Mouse (Mus musculus) forebrain, embryonic 13.5 days (tissue): ENCODE data around the gene Rgs10. TPM values are rescaled to one million over a fixed set of nuclear protein-coding genes. Genes with fewer than 3 reads are reported as not detected.

Experiments used
- ATAC-seq: fragments of 200-750 bp; cut with Nextera tagmentation; 2 replicates; pipeline ENCODE4 v1.8.0; 2017
- H3K27ac ChIP-seq: fragments of 300-500 bp; sonication (generic); 2 replicates; pipeline ENCODE4 v1.5.1; 2015; ENCODE audit warnings: inconsistent platforms, mild to moderate bottlenecking, moderate library complexity
- H3K27me3 ChIP-seq: fragments of 300-500 bp; sonication (generic); 2 replicates; pipeline ENCODE4 v1.6.1; 2015; ENCODE audit warnings: mild to moderate bottlenecking, inconsistent platforms
- H3K36me3 ChIP-seq: fragments of 300-500 bp; sonication (generic); 2 replicates; pipeline ENCODE4 v1.6.1; 2015; ENCODE audit warnings: mild to moderate bottlenecking, inconsistent platforms; ENCODE audit not compliant: poor library complexity, severe bottlenecking
- H3K4me1 ChIP-seq: fragments of 300-500 bp; sonication (generic); 2 replicates; pipeline ENCODE4 v1.6.1; 2015; ENCODE audit warnings: inconsistent platforms
- H3K4me2 ChIP-seq: fragments of 300-500 bp; sonication (generic); 2 replicates; pipeline ENCODE4 v1.6.1; 2015; ENCODE audit warnings: inconsistent platforms, mild to moderate bottlenecking, moderate library complexity
- H3K4me3 ChIP-seq: fragments of 300-500 bp; sonication (generic); 2 replicates; pipeline ENCODE4 v1.5.1; 2015; ENCODE audit warnings: mild to moderate bottlenecking, inconsistent platforms
- H3K9ac ChIP-seq: fragments of 300-500 bp; sonication (generic); 2 replicates; pipeline ENCODE4 v1.6.1; 2015; ENCODE audit warnings: mild to moderate bottlenecking, inconsistent platforms
- H3K9me3 ChIP-seq: fragments of 300-500 bp; sonication (generic); replicated peaks from 2 replicates; pipeline ENCODE4 v1.6.1; 2016; ENCODE audit warnings: inconsistent platforms
- WGBS: fragments of 180-500 bp; shearing (Covaris S2); methylation state at CpG from one replicate; pipeline ENCODE4 v1.1.7; 2015; 5-methylcytosine and 5-hydroxymethylcytosine counted together
- polyA plus RNA-seq: library from polyadenylated mRNA; unstranded; fragments of >200 nt; fragmentation: Nextera tagmentation; extraction: Ambion mirVana; gene quantifications from 2 replicates; pipeline ENCODE4 v1.2.1, GENCODE M21; 2015

The Rgs10 gene
- 10.2 and 11.5 TPM in 2 replicates for polyA plus RNA-seq

GRCm38 (mm10) chr7:128417930-128418779, at the start of gene Rgs10:
TSS of gene Rgs10 (minus strand) at chr7:128418758.
- peak within 1 kb of the TSS; percentile 67 for H3K4me3 ChIP-seq
- peaks cover 19% of the 10 kb centered on the region for H3K4me1 ChIP-seq
- peak; percentile 86 for ATAC-seq
- under 1% methylated on average over 67 of the region's 102 CpGs for WGBS
- peak within 1 kb of the TSS; percentile 72 for H3K9ac ChIP-seq
- no peak within 1 kb of the TSS for H3K27ac ChIP-seq
- H3K27me3 ChIP-seq: peaks cover 81% of the 10 kb centered on the region
- H3K9me3 ChIP-seq: no peaks in the 10 kb centered on the region
- H3K4me2 ChIP-seq: peak within 1 kb of the TSS; percentile 98
- H3K36me3 ChIP-seq: no peaks in the 10 kb centered on the region

DNA sequence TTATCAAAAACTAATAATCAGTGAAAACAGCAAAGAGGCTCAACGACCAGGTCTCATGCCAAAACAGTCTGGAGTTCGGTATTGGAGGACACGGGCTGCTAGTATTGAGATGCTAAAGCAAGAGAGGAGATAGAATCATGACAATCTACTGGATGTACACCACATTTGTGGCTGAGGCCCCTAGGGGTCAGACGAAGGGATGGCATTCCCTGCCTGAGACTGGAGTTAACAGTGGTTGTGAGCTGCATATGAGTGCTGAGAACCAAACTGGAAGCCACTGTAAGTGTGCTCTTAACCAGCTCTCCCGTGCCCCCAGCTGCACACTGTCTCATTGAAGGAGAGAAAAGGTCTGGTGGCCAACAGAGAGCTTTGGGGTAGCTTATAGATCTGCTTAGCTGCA, 43.8 kb upstream of the Rgs10 start:
- no peak for ATAC-seq
- 58% methylated on average over 5 of the region's 5 CpGs for WGBS

GRCm38 (mm10) chr7:128461285-128462215, 43.0 kb upstream of the Rgs10 start, which contains the start of gene Tial1:
TSS of gene Tial1 (minus strand) at chr7:128461717.
- peak within 1 kb of the TSS; percentile 75 for H3K4me2 ChIP-seq
- peak within 1 kb of the TSS; percentile 89 for H3K27ac ChIP-seq
- under 1% methylated on average over 69 of the region's 69 CpGs for WGBS
- H3K27me3 ChIP-seq: no peaks in the 10 kb centered on the region
- peak within 1 kb of the TSS; percentile 86 for H3K9ac ChIP-seq
- no peaks in the 10 kb centered on the region for H3K9me3 ChIP-seq
- peak; percentile 99 for ATAC-seq
- peaks cover 28% of the 10 kb centered on the region for H3K4me1 ChIP-seq
- H3K4me3 ChIP-seq: peak within 1 kb of the TSS; percentile 75
- H3K36me3 ChIP-seq: no peaks in the 10 kb centered on the region

More for the DNA sequence above, 43.8 kb upstream of the Rgs10 start:
- H3K4me3 ChIP-seq: peak overlapping the region; percentile 75
- H3K36me3 ChIP-seq: no peaks in the 10 kb centered on the region
- H3K9ac ChIP-seq: peak overlapping the region; percentile 64
- H3K27me3 ChIP-seq: no peaks in the 10 kb centered on the region
- H3K4me2 ChIP-seq: peak overlapping the region; percentile 75
- no peaks in the 10 kb centered on the region for H3K9me3 ChIP-seq
- H3K4me1 ChIP-seq: peaks cover 26% of the 10 kb centered on the region
- H3K27ac ChIP-seq: peak overlapping the region; percentile 89; the same call in 1 of the 2 replicates

- H3K9ac ChIP-seq: peak overlapping the region; percentile 86
- peak overlapping the region; percentile 89 for H3K27ac ChIP-seq
- H3K9me3 ChIP-seq: no peaks in the 10 kb centered on the region
- peak overlapping the region; percentile 75 for H3K4me2 ChIP-seq
- peaks cover 31% of the 10 kb centered on the region for H3K4me1 ChIP-seq
- ATAC-seq: peak; percentile 22
- H3K27me3 ChIP-seq: no peaks in the 10 kb centered on the region
- H3K36me3 ChIP-seq: no peaks in the 10 kb centered on the region
- peak overlapping the region; percentile 75 for H3K4me3 ChIP-seq
- 0% methylated on average over 11 of the region's 23 CpGs for WGBS
Measured at GRCm38 (mm10) chr7:128460865-128461228, 42.3 kb upstream of the Rgs10 start.

- ATAC-seq: no peak
- WGBS: 0% methylated on average over 36 of the region's 36 CpGs
- peak overlapping the region; percentile 75 for H3K4me2 ChIP-seq
- peak overlapping the region; percentile 89 for H3K27ac ChIP-seq
- no peaks in the 10 kb centered on the region for H3K27me3 ChIP-seq
- H3K4me3 ChIP-seq: peak overlapping the region; percentile 75
- H3K36me3 ChIP-seq: no peaks in the 10 kb centered on the region
- H3K9ac ChIP-seq: peak overlapping the region; percentile 86
- no peaks in the 10 kb centered on the region for H3K9me3 ChIP-seq
- peaks cover 31% of the 10 kb centered on the region for H3K4me1 ChIP-seq
Measured at GRCm38 (mm10) chr7:128460131-128460864, 41.7 kb upstream of the Rgs10 start.

- H3K27me3 ChIP-seq: no peaks in the 10 kb centered on the region
- peak overlapping the region; percentile 86 for H3K9ac ChIP-seq
- H3K4me1 ChIP-seq: peaks cover 31% of the 10 kb centered on the region
- H3K9me3 ChIP-seq: no peaks in the 10 kb centered on the region
- H3K36me3 ChIP-seq: 0 out of 2 replicates have a peak, but pooled peaks cover under 1% of the 10 kb centered on the region
- H3K4me2 ChIP-seq: peak overlapping the region; percentile 75
- peak overlapping the region; percentile 75 for H3K4me3 ChIP-seq
- ATAC-seq: no peak
- WGBS: 11% methylated on average over 4 of the region's 4 CpGs
- H3K27ac ChIP-seq: no peak overlapping the region
Measured at GRCm38 (mm10) chr7:128459791-128460130, 41.2 kb upstream of the Rgs10 start.

DNA sequence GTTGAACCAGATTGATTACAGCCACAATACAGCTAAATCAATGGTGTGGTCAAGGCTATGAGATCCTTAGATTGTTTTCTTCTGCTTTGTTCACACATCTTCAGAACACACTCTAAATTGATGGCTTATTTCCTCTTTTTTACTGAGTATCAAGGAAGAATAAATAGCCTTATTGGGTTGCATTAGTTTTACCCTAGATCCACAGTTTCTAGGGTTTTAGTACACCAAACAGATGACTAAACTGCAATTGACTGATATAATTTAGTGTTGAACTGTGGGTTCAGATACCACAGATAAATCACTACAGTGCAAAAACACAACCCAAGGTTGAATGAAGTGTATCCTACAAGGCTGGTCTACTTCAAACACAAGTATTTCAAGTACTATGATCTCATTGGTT, 39.5 kb upstream of the Rgs10 start:
- no peak overlapping the region for H3K27ac ChIP-seq
- no peaks in the 10 kb centered on the region for H3K27me3 ChIP-seq
- H3K4me2 ChIP-seq: no peak overlapping the region
- H3K36me3 ChIP-seq: peaks cover 17% of the 10 kb centered on the region
- H3K9ac ChIP-seq: no peak overlapping the region
- peaks cover 31% of the 10 kb centered on the region for H3K4me1 ChIP-seq
- H3K4me3 ChIP-seq: no peak overlapping the region
- H3K9me3 ChIP-seq: no peaks in the 10 kb centered on the region
- no peak for ATAC-seq

- Histone ChIP-seq H3K4me1 (peaks cover 9% of the 10 kb centered on the region), H3K27ac (no peak overlapping the region), H3K9ac (no peak overlapping the region), H3K9me3 (no peaks in the 10 kb centered on the region), H3K36me3 (peaks cover 51% of the 10 kb centered on the region), H3K4me3 (no peak overlapping the region), H3K4me2 (no peak overlapping the region), H3K27me3 (no peaks in the 10 kb centered on the region)
- 92% methylated on average over 1 of the region's 1 CpGs for WGBS
- no peak for ATAC-seq
Measured at GRCm38 (mm10) chr7:128452731-128453130, 34.2 kb upstream of the Rgs10 start.

DNA sequence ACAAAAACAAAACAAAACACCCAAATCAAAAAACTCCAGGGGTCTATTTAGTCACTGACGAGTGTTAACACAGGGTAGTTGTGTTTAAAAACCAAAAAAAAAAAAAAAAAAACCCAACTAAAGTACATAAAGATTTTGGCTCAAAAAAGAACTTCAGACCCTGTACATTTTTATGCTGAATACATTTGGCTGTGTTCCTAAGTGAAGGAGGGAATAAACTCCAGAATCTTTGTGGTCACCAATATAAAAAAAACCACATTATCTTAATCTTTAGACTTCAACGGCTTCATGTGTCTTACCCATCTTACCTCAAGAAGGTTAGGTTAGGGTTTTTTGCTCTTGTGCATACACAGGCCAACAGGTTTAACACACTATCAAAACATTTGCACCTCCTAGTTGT, 22.0 kb upstream of the Rgs10 start:
- 83% methylated on average over 2 of the region's 2 CpGs for WGBS
- H3K36me3 ChIP-seq: peaks cover 56% of the 10 kb centered on the region

DNA sequence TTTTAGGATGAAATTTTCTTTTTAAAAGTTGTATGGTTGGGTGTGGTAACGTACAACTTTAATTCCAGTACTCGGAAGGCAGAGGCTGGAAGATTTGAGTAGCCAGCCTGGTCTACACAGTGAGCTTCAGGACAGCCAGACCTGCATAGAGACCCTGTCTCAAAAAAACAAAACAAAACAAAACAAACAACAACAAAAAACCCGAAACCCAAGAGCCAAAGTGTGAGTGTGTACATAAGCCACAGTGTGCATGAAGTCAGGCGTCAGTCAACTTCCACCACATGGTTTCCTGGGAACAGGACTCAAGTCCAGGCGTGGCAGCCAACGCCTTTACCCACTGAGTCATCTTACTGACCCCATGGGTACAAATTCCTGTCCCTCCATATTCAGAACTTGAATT, 20.7 kb upstream of the Rgs10 start:
- no peak overlapping the region for H3K4me3 ChIP-seq
- no peak overlapping the region for H3K9ac ChIP-seq
- 97% methylated on average over 6 of the region's 6 CpGs for WGBS
- H3K36me3 ChIP-seq: peaks cover 42% of the 10 kb centered on the region
- no peak overlapping the region for H3K4me2 ChIP-seq
- H3K9me3 ChIP-seq: no peaks in the 10 kb centered on the region
- H3K4me1 ChIP-seq: no peaks in the 10 kb centered on the region
- ATAC-seq: no peak
- no peaks in the 10 kb centered on the region for H3K27me3 ChIP-seq
- H3K27ac ChIP-seq: no peak overlapping the region

More for the DNA sequence above, 22.0 kb upstream of the Rgs10 start:
- Histone ChIP-seq H3K27ac (no peak overlapping the region), H3K27me3 (no peaks in the 10 kb centered on the region), H3K4me1 (no peaks in the 10 kb centered on the region), H3K4me2 (no peak overlapping the region), H3K9me3 (no peaks in the 10 kb centered on the region), H3K4me3 (no peak overlapping the region), H3K9ac (no peak overlapping the region)
- ATAC-seq: no peak

- Histone ChIP-seq H3K4me1 (no peaks in the 10 kb centered on the region), H3K9me3 (no peaks in the 10 kb centered on the region), H3K4me3 (no peak overlapping the region), H3K27me3 (no peaks in the 10 kb centered on the region), H3K9ac (no peak overlapping the region), H3K27ac (no peak overlapping the region), H3K4me2 (no peak overlapping the region), H3K36me3 (peaks cover 33% of the 10 kb centered on the region)
- ATAC-seq: no peak
Measured at GRCm38 (mm10) chr7:128438131-128438530, 19.6 kb upstream of the Rgs10 start.
